Comparison of ENCODE assay signal across 13 mouse cellular contexts in genomic region chr7:35668066-35669041, GRCm38 (mm10). TPM values are rescaled to one million over a fixed set of nuclear protein-coding genes. Genes with fewer than 3 reads are reported as not detected.
A peak's percentile ranks its signal among the peaks of the same experiment; 100 is the strongest.
DNase-seq lines count a peak whose midpoint lies in the region; ATAC-seq lines count a peak whose summit lies in the region.
"Had no signal": no experiment of that assay in that cellular context is flagged by ENCODE, and none has a peak within 500 bp of the region (broad histone marks: within the 10 kb centered on the region; RNA-seq: fewer than 3 reads in every experiment).

No protein-coding gene starts in this region.

- H3K9me3 ChIP-seq in embryonic facial prominence, embryonic 12.5 days, result no peaks in the 10 kb centered on the region
- no peaks in the 10 kb centered on the region for H3K9me3 ChIP-seq in hindbrain, embryonic 14.5 days (ENCODE audit: control insufficient read depth, low read length)
- no peaks in the 10 kb centered on the region for H3K9me3 ChIP-seq in neural tube, embryonic 11.5 days (ENCODE audit: control insufficient read depth, low read length)
- H3K9me3 ChIP-seq: G1E; limb, embryonic 12.5 days; lung, embryonic 15.5 days had no signal

- no peak overlapping the region for H3K4me3 ChIP-seq in embryonic facial prominence, embryonic 12.5 days
- H3K4me3 ChIP-seq in hindbrain, embryonic 14.5 days (replicated peaks; ENCODE audit: low read length), result no peak overlapping the region
- H3K4me3 ChIP-seq in neural tube, embryonic 11.5 days (ENCODE audit: low read depth, low read length), result no peak overlapping the region
- H3K4me3 ChIP-seq: limb, embryonic 12.5 days; lung, embryonic 15.5 days had no signal

- H3K4me1 ChIP-seq in embryonic facial prominence, embryonic 12.5 days, result peaks cover 6% of the 10 kb centered on the region
- H3K4me1 ChIP-seq in hindbrain, embryonic 14.5 days (replicated peaks; ENCODE audit: control insufficient read depth, insufficient read depth, low read length), result peaks cover 19% of the 10 kb centered on the region; the same call in 1 of the 2 replicates
- H3K4me1 ChIP-seq in neural tube, embryonic 11.5 days (ENCODE audit: control insufficient read depth, insufficient read depth, low read length), result peaks cover 7% of the 10 kb centered on the region; the same call in 1 of the 2 replicates
- H3K4me1 ChIP-seq: lung, embryonic 15.5 days had no signal

- 0 out of 2 replicates have a peak, but pooled peaks have one; percentile 25 for ATAC-seq in embryonic facial prominence, embryonic 12.5 days (ENCODE audit: insufficient number of reproducible peaks, insufficient read depth, low FRiP score, low TSS enrichment)
- peak; percentile 87 for ATAC-seq in hindbrain, embryonic 14.5 days (ENCODE audit: low FRiP score)
- ATAC-seq in neural tube, embryonic 11.5 days (ENCODE audit: insufficient read depth, low FRiP score, low TSS enrichment), result peak; percentile 64

- no peak overlapping the region for H3K27ac ChIP-seq in embryonic facial prominence, embryonic 12.5 days
- peak overlapping the region; percentile 81 for H3K27ac ChIP-seq in hindbrain, embryonic 14.5 days
- 0 out of 2 replicates have a peak overlapping the region, but pooled peaks have one; percentile 42 for H3K27ac ChIP-seq in neural tube, embryonic 11.5 days (ENCODE audit: low read depth, low read length)
- H3K27ac ChIP-seq: limb, embryonic 12.5 days; lung, embryonic 15.5 days had no signal

- H3K27me3 ChIP-seq in embryonic facial prominence, embryonic 12.5 days, result no peaks in the 10 kb centered on the region
- H3K27me3 ChIP-seq in hindbrain, embryonic 14.5 days (ENCODE audit: control insufficient read depth, insufficient read depth, low read length), result no peaks in the 10 kb centered on the region
- no peaks in the 10 kb centered on the region for H3K27me3 ChIP-seq in neural tube, embryonic 11.5 days (ENCODE audit: control insufficient read depth, insufficient read depth, low read length)
- H3K27me3 ChIP-seq: limb, embryonic 12.5 days; lung, embryonic 15.5 days had no signal

- peak; percentile 32 for DNase-seq in cerebellum, adult 11-12 months
- no peak for DNase-seq in cerebellum, adult 9-10 months
- peak; percentile 76 for DNase-seq in hindbrain, embryonic 14.5 days (ENCODE audit: low spot score)
- DNase-seq in neural tube, embryonic 11.5 days (ENCODE audit: low spot score), result peak; percentile 71
- DNase-seq in kidney, postnatal 4 days, result no peak
- no peak for DNase-seq in right cerebral cortex, postnatal 4 days
- DNase-seq in layer of hippocampus, adult 9-10 months (ENCODE audit: low spot score), result no peak
- DNase-seq: heart, adult 11 months; kidney, postnatal 25 days had no signal

- 44% methylated on average over 18 of the region's 18 CpGs for WGBS in embryonic facial prominence, embryonic 12.5 days
- 18% methylated on average over 18 of the region's 18 CpGs for WGBS in hindbrain, embryonic 14.5 days
- 43% methylated on average over 18 of the region's 18 CpGs for WGBS in neural tube, embryonic 11.5 days

- no peak overlapping the region for H3K9ac ChIP-seq in embryonic facial prominence, embryonic 12.5 days
- H3K9ac ChIP-seq in hindbrain, embryonic 14.5 days, result no peak overlapping the region
- no peak overlapping the region for H3K9ac ChIP-seq in neural tube, embryonic 11.5 days (ENCODE audit: low read length)
- H3K9ac ChIP-seq: limb, embryonic 12.5 days; lung, embryonic 15.5 days had no signal

- H3K36me3 ChIP-seq in embryonic facial prominence, embryonic 12.5 days, result no peaks in the 10 kb centered on the region
- no peaks in the 10 kb centered on the region for H3K36me3 ChIP-seq in hindbrain, embryonic 14.5 days (replicated peaks; ENCODE audit: control insufficient read depth, insufficient read depth)
- no peaks in the 10 kb centered on the region for H3K36me3 ChIP-seq in neural tube, embryonic 11.5 days (ENCODE audit: control insufficient read depth, insufficient read depth, low read length)
- H3K36me3 ChIP-seq: G1E; limb, embryonic 12.5 days; lung, embryonic 15.5 days had no signal

- H3K4me2 ChIP-seq in embryonic facial prominence, embryonic 12.5 days (replicated peaks), result no peak overlapping the region
- no peak overlapping the region for H3K4me2 ChIP-seq in hindbrain, embryonic 14.5 days (replicated peaks)
- no peak overlapping the region for H3K4me2 ChIP-seq in neural tube, embryonic 11.5 days (ENCODE audit: low read depth)
- H3K4me2 ChIP-seq: limb, embryonic 12.5 days; lung, embryonic 15.5 days had no signal

RNA-seq across cellular contexts. Expression of gene Pdcd5, which starts 21.0 kb away (rescaled TPM):
- polyA plus RNA-seq in embryonic facial prominence, embryonic 12.5 days (2016; fragmentation: Nextera tagmentation; extraction: Ambion mirVana), result 323 and 330 TPM in 2 replicates
- 245 and 288 TPM in 2 replicates for polyA plus RNA-seq in hindbrain, embryonic 14.5 days (2014; fragmentation: Nextera tagmentation; extraction: Ambion mirVana)
- polyA plus RNA-seq in neural tube, embryonic 11.5 days (2014; fragmentation: Nextera tagmentation; extraction: Ambion mirVana), result 272 and 275 TPM in 2 replicates

Comparison
In these comparisons a context has a peak if more than half of its experiments do, and no peak if none do; other contexts are left out.
1. DNase-seq: peak in cerebellum, adult 11-12 months (single experiment), hindbrain, embryonic 14.5 days (single experiment) and neural tube, embryonic 11.5 days (single experiment); none in cerebellum, adult 9-10 months (single experiment), kidney, postnatal 4 days (0 of 2), right cerebral cortex, postnatal 4 days (single experiment) and layer of hippocampus, adult 9-10 months (single experiment).
2. ATAC-seq: peak in every context shown above with its lines; median percentile 87 in hindbrain, embryonic 14.5 days; 64 in neural tube, embryonic 11.5 days; 25 in embryonic facial prominence, embryonic 12.5 days.